Mouse (Mus musculus): ENCODE measurements at regions not wholly inside any gene's neighbourhood (a gene's known extent, or its start where the extent isn't known, plus 50 kb on each side); places are given as distances from the start of the nearest gene placed in this dataset.
"Not testable (repeated sequence)": the region's sequence is repeated elsewhere in the genome, so short reads cannot be mapped to it uniquely, and the experiment has no call there.

DNA sequence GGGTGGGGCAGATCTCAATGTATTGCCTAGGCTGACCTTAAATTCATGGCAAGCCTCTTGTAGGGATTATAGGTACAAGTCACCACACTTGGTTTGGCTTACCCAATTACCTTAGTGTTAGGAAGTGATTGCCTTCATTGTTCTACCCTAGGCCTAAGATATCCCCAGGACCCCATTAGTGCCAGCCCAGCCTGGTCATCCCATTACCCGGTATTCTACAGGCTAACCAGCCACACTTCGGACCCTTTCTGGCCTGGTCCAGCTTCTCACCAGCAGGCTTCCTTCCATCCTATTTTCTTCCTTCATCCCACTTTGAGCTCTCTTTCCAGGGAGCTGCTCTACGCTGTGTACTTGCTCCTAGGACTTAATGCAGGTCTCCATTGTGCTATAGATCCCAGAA, 59.5 kb downstream of the Tex35 start:
- CTCF ChIA-PET: interaction anchor here (1.2 to 1.3 kb wide), 2 partner anchors 26 to 31 kb away, joined by 3 to 4 read pairs; no protein-coding TSS in a partner anchor

DNA sequence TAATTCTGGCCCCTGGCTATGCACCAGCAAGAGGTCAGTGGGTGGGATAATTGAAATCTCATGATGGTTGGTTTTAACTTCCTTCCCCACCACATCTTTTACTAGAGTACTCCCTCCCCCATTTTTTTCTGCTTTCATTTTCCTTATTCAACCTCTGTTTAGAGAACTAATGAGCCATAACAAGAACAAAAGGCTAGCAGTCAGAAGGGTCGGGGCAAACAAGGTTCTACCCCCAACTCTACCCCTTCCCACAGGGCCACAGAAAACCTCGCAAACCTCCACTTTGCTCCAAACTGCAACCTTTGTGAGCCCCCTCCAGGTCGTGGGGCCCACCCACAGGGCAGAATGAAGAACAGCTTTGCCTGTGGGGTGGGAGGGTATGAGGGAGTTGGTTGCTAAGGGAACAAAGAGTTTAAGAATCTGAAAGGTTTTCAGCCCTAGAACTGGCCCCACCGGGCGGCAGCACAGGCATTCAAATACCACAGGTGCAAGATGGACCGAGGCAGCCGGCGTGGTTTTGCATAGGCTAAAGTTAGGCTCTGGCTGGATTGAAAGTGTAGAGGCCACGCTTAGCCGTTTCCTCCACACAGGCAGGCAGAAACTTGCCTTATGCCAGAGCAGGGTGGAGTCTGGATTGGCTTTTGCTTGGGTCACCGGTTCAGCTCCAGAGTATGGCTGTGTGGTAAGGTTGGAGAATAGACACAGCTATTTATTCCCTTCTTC, 60.1 kb downstream of the Tex35 start:
- CTCF ChIA-PET: interaction anchor here (0.6 to 1.3 kb wide), 3 partner anchors 27 to 417 kb away, joined by 3 to 4 read pairs (median 3); no protein-coding TSS in a partner anchor

DNA sequence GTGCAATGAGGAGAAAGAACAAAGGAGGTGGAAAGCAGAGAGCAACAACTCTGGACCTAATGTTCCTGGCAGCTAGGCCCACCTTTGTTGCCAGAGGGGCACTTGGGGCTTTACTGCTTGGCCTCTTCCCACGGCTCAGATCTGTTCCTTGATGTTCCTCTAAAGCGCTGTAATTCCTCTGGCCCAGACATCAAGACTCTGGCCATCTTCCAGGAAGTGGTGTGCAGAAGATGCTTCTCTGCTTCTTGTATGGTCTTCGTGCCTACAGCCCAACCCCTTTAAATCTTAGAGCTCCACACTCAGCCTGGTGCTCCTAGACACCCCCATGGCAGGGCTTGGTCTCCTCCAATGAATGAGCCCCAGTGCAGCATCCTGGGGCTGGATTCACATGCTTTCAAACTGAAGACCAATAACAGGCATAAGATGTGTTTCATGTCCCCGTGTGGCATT, 60.7 kb downstream of the Tex35 start:
- CTCF ChIA-PET: interaction anchor here (0.6 to 1.3 kb wide), 2 partner anchors 30 to 416 kb away, joined by 3 read pairs; no protein-coding TSS in a partner anchor

DNA sequence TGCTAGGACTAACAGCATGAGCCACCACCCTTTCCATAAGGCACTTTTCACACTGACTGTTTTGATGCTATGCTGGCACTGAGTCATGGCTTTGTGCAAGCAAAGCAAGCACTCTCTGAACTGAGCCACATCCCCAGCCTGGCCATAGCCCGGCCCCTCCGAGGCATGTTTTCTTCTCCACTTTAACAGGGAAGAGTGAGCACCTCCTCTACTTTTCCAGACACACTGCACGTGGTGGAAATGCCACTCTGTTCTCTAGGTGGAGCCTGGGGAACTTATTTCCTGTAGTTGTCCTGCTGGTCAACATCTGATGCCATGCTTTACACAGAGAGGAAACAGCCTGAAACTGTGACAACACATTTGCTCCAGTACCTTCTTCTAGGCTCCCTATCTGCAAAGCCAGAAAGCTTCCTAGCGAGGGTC, 61.7 kb downstream of the Tex35 start:
- CTCF ChIA-PET: no interaction called here

DNA sequence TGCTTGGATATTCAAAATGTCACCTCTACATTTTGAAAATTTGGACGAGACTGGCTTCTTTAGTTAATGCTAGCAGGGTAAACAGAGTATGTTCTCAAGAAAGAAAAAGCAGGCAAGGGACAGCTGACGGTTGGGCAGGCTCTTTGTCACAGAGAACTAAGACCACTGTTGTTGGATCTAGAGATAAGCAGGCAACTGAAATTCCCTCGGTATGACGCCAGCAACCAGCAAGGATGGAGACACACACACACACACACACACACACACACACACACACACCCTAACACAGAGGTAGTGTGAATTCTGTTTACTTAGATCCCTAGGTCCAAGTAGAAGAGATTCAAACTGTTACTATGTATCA, 68.7 kb downstream of the Tex35 start:
- CTCF ChIA-PET: interaction anchor here (0.6 kb wide), 1 partner anchor 34 kb away, joined by 8 read pairs; no protein-coding TSS in a partner anchor

DNA sequence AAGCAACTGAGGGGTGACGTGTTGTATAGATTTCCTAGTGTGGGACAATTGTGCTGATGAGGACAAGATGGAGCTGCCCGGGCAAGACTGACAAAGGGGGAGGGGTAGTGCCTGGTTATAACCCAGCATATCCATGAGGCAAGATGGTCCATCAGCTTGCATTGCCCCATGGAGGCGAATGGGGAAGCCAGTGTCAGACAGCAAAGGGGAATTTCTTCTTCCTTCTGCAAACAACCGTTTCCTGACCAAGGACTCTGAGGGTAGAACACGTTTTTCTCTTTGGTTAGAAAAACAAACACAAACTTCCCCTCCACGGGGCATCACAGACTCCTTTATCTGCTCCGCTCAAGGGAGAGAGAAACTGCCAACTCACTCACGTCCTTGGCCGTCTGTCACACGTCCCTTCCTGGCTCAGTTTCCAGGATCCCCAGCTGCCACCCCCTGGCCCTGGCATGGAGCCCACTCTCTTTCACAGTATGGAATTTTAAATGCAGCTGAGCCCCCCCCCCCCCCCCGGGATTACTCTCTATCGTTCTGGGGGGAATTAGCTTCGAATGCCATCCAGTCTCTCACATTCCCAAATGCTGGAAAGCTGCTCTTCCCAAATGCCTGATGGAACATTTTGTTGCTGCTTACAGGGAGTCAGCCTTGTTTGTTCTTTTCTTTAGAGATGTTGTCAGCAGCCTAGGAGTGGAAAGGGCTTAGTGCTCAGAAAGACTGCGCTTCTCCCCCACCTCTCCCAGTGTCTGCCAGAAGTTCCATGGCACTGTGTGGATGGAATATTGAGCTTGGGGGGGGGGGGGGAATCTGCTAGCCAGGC, 69.3 kb downstream of the Tex35 start:
- CTCF ChIA-PET: interaction anchor here (0.6 to 0.8 kb wide), 3 partner anchors 31 to 40 kb away, joined by 3 to 10 read pairs (median 8); no protein-coding TSS in a partner anchor

DNA sequence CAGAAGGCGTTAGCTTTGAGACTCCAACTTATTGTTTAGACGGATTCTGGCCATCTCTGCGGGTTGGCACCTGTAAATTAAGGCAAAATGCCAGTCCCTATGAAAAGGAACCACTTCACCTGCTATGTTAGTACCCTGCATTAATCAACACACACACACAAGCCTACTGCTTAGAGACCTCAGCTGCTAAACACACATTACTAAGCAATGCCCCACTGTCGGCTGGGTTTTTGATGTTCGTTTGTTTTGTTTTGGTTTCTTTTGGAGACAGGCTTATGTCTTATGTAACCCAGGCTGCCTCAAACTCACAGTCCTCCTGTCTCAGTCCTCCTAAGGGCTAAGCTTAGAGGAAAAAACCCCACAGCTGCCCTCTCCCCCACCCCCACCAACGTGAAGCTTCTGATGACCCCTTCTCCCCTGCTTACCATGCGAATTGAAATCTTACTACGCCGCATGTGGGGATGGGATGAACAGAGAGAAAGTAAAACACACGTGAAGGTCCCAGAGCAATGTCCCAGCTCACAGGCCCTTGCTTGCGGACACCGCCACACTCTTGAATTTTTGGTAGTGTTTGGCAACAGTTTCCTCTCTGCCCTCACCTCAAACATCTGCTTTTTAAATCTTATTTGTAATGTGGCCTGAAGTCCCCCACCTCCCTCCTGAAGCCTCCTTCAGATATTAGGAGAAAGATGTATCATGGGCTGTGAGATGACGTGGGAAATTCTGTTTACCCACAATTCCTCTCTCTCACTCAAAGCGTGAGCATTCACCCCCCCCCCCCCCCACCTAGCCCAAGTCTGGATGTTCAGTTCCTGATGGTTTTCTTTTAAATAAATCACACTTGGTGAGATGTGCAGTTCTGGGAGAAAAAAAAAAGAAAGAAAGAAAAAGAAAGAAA, 70.1 kb downstream of the Tex35 start:
- CTCF ChIA-PET: interaction anchor here (0.6 to 0.8 kb wide), 5 partner anchors 10 to 86 kb away, joined by 3 to 23 read pairs (median 3); no protein-coding TSS in a partner anchor

DNA sequence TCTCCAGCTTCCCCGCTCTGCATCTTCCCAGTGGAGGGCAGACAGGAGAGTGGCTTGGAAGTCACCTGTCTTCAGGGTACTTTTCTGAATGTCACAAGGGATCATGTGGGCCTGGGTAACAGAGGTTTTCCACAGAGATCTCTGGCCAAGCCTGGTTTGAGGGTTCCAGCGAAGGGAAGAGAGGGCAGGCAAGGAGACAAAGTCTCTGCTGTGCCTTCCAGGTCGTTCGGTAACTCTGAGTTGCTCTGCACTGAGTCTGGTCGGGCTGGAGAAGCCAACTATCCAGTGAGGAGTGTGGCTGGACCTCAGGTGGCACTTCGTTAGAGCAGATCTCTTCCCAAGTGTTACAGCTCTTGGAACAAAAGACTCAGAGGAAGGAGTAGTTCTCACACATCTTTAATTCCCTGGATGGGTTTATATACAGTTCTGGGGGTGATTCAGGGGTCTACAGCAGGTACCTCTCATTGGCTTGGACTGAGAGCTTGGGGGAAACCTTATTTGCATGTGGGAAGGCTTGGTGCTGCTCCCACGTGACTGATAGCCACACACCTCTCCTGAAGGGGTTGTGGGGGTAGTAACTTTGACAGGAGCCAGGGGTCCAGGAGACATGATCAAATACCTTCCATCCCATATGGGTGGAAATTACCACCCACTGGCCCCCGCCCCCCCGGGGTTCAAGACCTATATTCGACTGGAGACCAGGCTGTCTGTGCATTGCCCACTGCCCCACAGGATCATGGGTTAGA, 71.1 kb downstream of the Tex35 start:
- CTCF ChIA-PET: no interaction called here

DNA sequence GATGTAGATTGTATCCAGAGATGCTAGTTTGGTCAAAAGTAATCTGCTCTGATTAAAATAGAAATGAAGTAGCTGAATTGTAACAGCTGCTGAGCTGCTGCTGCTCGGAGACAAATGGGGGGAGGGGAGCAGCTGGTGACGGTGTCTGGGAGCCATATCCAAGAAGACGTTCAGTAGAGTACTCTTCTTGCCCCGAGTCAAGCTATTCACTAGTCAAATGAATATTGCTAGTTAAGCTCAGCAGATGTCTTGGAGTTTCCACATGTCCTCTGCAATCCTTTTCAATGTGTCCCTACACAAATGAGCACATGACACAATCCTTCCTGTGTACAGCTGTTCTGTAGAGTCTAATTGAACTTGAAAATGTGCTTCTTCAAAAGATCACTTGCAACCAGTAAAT, 71.7 kb downstream of the Tex35 start:
- CTCF ChIA-PET: no interaction called here

DNA sequence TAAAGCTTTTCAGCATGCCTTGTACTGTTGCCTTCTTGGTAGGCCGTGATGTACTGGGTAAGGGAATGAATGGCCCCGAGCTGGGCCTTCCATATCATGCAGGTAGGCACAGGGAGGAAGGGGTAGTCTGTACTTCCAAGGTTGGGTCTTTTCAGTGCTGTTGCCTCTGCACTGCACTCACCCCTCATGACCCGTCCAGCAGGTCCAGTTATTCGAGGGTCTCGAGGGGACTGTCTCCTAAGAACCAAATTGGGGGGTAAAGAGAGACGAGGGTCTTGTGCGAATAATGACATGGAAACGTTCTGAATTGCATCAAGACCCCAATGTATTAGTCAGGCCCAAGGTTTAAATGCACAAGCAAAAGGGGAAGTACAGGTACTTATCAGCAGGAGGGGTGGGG, 73.3 kb downstream of the Tex35 start:
- CTCF ChIA-PET: not testable (repeated sequence)

DNA sequence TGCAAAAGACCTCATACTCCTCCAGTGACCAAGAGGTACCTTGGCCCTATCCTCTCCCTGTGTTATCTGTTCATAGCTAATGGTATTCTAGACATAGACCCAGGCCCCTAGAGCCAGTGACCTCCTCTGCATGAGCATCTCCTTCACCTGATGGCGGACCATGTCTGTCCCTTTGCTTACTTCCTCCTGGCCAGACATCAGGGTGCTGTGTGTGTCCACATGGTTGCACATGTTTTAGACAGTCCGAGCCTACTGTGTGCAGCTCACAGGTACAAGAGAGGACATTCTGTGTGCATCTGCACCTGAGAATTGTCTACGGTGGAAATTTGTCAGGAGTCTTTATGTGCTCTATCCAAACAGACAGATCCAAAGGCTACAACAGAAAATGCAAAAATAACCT, 79.8 kb downstream of the Tex35 start:
- CTCF ChIA-PET: interaction anchor here (0.6 to 1.4 kb wide), 3 partner anchors 10 to 32 kb away, joined by 3 to 5 read pairs (median 3); no protein-coding TSS in a partner anchor

DNA sequence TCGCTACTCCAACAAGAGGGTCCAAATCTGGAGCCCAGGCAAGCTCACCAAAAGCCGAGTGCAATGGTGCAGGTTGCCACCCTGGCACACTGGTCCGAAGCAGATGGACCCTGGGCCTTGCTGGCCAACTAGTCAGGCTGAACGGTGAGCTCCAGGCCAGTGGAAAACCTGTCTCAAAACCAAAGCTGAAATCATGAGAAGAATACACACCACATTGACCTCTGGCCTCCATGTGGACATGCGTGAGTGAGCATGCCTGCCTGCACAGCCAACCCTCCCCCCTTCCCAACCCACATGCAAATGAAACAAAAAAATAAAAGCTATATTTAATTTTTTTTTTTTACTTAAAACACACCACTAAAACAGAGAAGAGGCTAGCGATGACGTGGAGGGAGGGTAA, 80.8 kb downstream of the Tex35 start:
- CTCF ChIA-PET: interaction anchor here (0.6 to 1.4 kb wide), 4 partner anchors 11 to 276 kb away, joined by 3 to 5 read pairs (median 4); no protein-coding TSS in a partner anchor

DNA sequence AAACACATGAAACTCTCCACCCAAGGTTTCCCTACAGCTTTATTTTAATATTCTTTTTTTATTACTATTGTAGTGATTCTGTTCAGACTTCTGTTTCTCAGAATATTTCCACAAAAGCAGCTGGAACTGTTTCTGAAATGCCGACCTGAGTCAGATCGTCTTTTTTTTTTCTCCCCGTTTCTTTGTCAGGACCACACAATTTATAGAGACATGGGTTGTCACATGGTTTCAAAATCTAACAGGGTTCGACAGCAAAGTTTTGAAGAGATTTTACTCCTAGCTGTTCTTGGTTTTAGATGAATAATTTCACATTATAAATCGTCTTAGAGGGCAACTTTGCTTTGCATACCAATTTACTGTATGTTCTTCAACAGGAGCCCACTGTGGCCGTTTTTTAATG, 84.0 kb upstream of the Ralgps2 start:
- CTCF ChIA-PET: interaction anchor here (0.6 to 1.1 kb wide), 2 partner anchors 10 to 20 kb away, joined by 3 to 4 read pairs; no protein-coding TSS in a partner anchor

DNA sequence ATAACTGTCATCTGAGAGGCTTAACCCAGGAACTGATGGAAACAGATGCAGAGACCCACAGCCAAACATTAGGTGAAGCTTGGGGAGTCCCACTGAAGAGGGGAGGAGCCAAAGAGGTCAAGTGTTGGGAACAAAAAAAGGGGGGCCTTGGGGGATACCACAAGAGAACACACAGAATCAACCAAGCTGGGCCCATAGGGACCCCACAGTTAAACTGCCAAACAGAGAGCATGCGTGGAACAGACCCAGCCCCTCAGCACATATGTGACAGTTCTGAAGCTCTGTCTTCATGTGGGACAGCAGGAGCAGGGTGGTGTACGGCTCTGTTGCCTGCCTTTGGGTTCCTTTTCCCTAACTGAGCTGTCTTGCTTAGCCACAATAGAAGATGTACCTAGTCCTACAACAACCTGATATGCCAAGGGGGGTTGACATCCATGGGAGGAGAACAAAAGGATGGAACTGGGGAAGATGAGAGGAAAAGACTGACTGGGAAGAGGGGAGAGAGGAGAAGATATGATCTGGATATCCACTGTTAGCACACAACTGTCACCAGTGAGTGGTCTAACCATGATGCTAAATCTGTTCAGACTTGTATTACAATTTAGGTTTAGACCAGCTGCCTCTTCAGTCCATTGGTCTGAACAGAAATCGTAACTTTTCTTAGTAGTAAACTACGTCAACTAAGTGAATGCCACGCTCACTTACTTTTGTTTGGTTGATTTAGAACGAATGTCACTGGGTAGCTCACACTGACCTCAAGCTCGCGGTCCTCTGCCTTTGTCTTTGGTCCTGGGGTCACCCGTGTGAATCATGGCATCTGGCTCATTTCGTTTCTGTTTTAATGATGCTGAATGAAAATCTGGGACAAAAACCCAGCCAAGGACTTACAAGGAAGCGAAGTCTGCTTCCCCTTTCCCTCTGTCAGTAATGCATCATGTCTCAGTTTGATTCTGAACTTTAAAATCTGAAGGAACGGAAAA, 83.3 kb upstream of the Ralgps2 start:
- CTCF ChIA-PET: interaction anchor here (0.6 to 1.1 kb wide), 3 partner anchors 9 to 42 kb away, joined by 3 to 4 read pairs (median 4); no protein-coding TSS in a partner anchor

DNA sequence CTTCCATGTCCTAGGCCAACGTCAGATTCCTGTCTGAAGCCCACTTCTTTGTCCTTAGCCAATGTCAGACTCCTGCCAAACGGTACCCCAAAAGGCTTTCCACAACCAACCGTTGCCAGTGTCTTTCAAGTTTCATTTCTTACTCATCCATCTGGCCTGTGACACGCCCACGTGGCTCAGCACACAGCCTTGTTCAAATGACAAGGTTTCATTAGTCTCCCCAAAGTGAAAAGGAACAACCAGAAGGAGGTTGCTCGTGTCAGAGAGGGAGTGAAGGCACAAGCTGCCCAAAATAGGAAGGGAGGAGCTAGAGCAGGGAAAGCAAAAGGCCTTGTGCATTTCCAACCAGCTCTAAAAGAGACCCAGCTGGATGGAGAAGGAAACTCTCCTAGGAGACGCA, 80.5 kb upstream of the Ralgps2 start:
- CTCF ChIA-PET: no interaction called here

DNA sequence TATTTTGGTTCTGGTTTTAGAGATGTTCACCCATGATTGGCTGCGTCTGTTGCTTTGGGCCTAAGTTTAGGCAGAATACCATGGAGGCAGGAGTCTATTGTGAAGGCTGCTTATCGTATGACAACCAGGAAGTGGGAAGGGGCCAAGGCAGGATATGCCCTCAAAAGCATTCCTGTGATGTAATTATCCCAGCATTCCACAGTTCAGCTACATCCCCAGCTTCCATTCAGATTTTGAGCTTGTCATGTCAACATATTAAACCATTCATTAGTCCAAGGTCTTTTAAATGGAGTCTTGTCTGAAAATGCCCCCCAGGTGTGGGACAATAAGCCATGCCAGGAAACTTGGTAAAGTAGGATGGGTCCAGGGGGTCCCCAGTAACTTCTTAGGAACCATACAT, 79.3 kb upstream of the Ralgps2 start:
- CTCF ChIA-PET: interaction anchor here (0.5 to 0.6 kb wide), 2 partner anchors 8 to 23 kb away, joined by 3 to 6 read pairs; no protein-coding TSS in a partner anchor

DNA sequence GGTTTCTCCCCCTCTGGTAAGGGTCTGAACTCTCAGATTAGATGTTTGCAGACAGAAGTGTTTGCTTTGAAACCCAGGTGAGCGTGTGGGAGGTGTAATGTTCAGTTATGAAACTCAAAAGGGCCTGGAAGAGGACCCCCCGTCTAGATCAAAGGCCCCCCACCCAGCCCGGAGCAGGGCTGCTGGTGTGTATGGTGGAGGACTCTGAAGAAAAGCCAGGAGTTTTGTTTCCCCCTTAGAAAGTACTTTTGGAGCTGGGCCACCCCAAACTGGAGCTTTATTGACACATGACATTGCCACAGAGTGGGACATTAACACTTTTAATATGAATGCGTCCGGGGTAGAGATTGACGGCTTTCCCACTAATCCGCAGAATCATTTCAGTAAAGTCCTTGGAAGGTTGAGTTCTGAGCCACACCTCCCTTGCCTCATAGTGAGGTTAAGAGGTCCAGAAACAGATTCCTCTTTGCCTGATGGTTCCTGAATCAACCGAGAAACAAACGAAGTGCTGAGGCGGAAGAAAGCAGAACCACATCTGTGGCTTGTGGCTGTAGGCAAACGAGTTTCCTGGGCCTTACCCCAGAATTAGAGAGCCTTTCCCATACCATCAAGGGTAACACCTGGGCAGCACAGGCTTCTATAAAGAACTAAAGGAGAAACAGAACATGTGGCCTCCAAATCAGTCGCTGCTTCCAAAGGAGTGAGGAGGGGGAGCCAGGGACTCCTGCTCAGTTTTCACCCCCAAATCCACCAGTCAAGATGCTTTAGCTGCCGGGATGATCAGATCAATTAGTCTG, 78.0 kb upstream of the Ralgps2 start:
- CTCF ChIA-PET: interaction anchor here (1.0 kb wide), 1 partner anchor 31 kb away, joined by 3 read pairs; no protein-coding TSS in a partner anchor

DNA sequence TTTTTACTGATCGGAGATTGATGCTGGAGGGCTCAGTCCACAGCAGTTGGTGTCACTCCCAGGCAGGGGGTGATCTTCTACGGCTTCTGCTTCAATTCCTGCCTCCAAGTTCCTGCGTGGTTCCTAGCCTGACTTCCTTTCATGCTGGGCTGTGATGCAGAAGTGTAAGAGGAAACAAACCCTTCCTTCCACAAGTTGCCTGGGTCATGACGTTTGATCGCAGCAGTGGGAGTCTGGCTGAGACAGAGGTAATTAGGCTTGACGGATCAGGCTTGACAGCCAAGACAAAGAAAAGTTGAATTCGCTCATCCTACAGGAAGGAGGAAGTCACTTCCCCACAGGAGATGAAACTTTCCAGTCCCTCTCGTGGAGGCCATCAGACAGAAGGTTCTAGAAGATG, 77.2 kb upstream of the Ralgps2 start:
- CTCF ChIA-PET: interaction anchor here (0.6 kb wide), 1 partner anchor 78 kb away, joined by 3 read pairs; no protein-coding TSS in a partner anchor
